Mouse (Mus musculus): ENCODE data around the gene Spata9.

DNA sequence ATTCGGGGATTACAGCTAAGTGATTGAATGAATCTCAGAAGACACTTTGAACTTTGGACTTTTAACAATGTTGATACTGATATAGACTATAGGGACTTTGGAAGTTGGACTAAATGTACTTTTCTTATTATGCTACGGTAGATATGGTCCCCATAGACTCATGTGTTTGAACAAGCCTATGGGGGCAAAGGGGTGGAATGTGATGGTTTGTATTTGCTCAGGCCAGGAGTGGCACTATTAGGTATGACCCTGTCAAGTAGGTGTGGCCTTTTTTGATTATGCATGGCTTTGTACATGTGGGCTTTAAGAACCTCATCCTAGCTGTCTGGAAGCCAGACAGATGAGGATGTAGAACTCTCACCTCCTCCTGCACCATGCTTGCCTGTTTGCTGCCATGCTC is 7.5 kb downstream of the Spata9 start:
- TF ChIP-seq CTCF (IDR thresholded peaks at IDR 0.05; ENCODE audit: insufficient read depth, low read depth, low read length) (no peak), POLR2A (IDR thresholded peaks at IDR 0.05; ENCODE audit: insufficient read depth, low read depth, low read length) (no peak)

Measured in olfactory bulb, adult 2 months (tissue).